Mouse (Mus musculus): ENCODE results near the gene Cdon. TPM values are rescaled to one million over a fixed set of nuclear protein-coding genes. Genes with fewer than 3 reads are reported as not detected.

Cdon gene
- polyA plus RNA-seq, 1 experiment from 2014 or later, result 35.7 TPM

- DNase-seq (ENCODE audit: low read depth, low spot score) (no peak), ATAC-seq (no peak)
- CTCF ChIA-PET, result interaction anchor here (1.3 kb wide), 1 partner anchor 12 kb away, joined by 4 read pairs; no protein-coding TSS in a partner anchor
These were observed 72.3 kb downstream of the Cdon start for GRCm38 (mm10) chr9:35493033-35493732.

GRCm38 (mm10) chr9:35493733-35494092, 72.8 kb downstream of the Cdon start:
- DNase-seq (ENCODE audit: low read depth, low spot score) (no peak), ATAC-seq (no peak)
- ChIA-PET POLR2A (no interaction called here), CTCF (interaction anchor here (1.3 kb wide), 1 partner anchor 12 kb away, joined by 4 read pairs; no protein-coding TSS in a partner anchor)
- H3K27me3 ChIP-seq, result no peaks in the 10 kb centered on the region
- TF ChIP-seq CTCF (IDR thresholded peaks at IDR 0.05), result no peak
- in situ Hi-C loops (cut with MboI; ENCODE audit: low pct_unique_long_range_greater_than_20kb), result no loop called here

More at GRCm38 (mm10) chr9:35493033-35493732, 72.3 kb downstream of the Cdon start:
- POLR2A ChIA-PET, result no interaction called here
- in situ Hi-C loops (cut with MboI; ENCODE audit: low pct_unique_long_range_greater_than_20kb), result no loop called here
- TF ChIP-seq CTCF (IDR thresholded peaks at IDR 0.05), result no peak
- no peaks in the 10 kb centered on the region for H3K27me3 ChIP-seq

GRCm38 (mm10) chr9:35494937-35495336, 74.0 kb downstream of the Cdon start:
- ChIA-PET CTCF (interaction anchor here (0.7 to 1.6 kb wide), 2 partner anchors 21 to 212 kb away, joined by 3 read pairs; no protein-coding TSS in a partner anchor), POLR2A (no interaction called here)
- ATAC-seq, result no peak
- DNase-seq (ENCODE audit: low read depth, low spot score), result no peak
- in situ Hi-C loops (cut with MboI; ENCODE audit: low pct_unique_long_range_greater_than_20kb), result no loop called here
- TF ChIP-seq CTCF (IDR thresholded peaks at IDR 0.05), result no peak
- H3K27me3 ChIP-seq, result no peaks in the 10 kb centered on the region

GRCm38 (mm10) chr9:35495471-35495870, 74.5 kb downstream of the Cdon start:
- ChIA-PET POLR2A (no interaction called here), CTCF (interaction anchor here (1.6 kb wide), 1 partner anchor 21 kb away, joined by 3 read pairs; no protein-coding TSS in a partner anchor)
- in situ Hi-C loops (cut with MboI; ENCODE audit: low pct_unique_long_range_greater_than_20kb), result no loop called here
- DNase-seq (ENCODE audit: low read depth, low spot score) (no peak), ATAC-seq (no peak)
- H3K27me3 ChIP-seq, result no peaks in the 10 kb centered on the region
- no peak for TF ChIP-seq CTCF (IDR thresholded peaks at IDR 0.05)

- TF ChIP-seq CTCF (IDR thresholded peaks at IDR 0.05), result no peak
- ATAC-seq (no peak), DNase-seq (ENCODE audit: low read depth, low spot score) (no peak)
- no peaks in the 10 kb centered on the region for H3K27me3 ChIP-seq
- ChIA-PET CTCF (interaction anchor here (0.6 kb wide), 1 partner anchor 15 kb away, joined by 3 read pairs; no protein-coding TSS in a partner anchor), POLR2A (interaction anchor here (0.6 kb wide), 1 partner anchor 54 kb away, joined by 3 read pairs; no protein-coding TSS in a partner anchor)
- in situ Hi-C loops (cut with MboI; ENCODE audit: low pct_unique_long_range_greater_than_20kb), result no loop called here
These were observed 79.0 kb downstream of the Cdon start for GRCm38 (mm10) chr9:35499946-35500345.

- DNase-seq (ENCODE audit: low read depth, low spot score) (no peak), ATAC-seq (no peak)
- TF ChIP-seq CTCF (IDR thresholded peaks at IDR 0.05), result no peak
- H3K27me3 ChIP-seq, result no peaks in the 10 kb centered on the region
- CTCF ChIA-PET, result interaction anchor here (1.2 to 1.3 kb wide), 2 partner anchors 11 kb away, joined by 3 read pairs; no protein-coding TSS in a partner anchor
- in situ Hi-C loops (cut with MboI; ENCODE audit: low pct_unique_long_range_greater_than_20kb), result no loop called here
- POLR2A ChIA-PET, result no interaction called here
These were observed 81.6 kb downstream of the Cdon start for GRCm38 (mm10) chr9:35502361-35503000.

GRCm38 (mm10) chr9:35508234-35508633, 87.3 kb downstream of the Cdon start:
- ChIA-PET POLR2A (no interaction called here), CTCF (interaction anchor here (1.2 kb wide), 1 partner anchor 44 kb away, joined by 3 read pairs; no protein-coding TSS in a partner anchor)
- ATAC-seq (no peak), DNase-seq (ENCODE audit: low read depth, low spot score) (no peak)
- H3K27me3 ChIP-seq, result no peaks in the 10 kb centered on the region
- in situ Hi-C loops (cut with MboI; ENCODE audit: low pct_unique_long_range_greater_than_20kb), result no loop called here
- no peak for TF ChIP-seq CTCF (IDR thresholded peaks at IDR 0.05)

- ATAC-seq (no peak), DNase-seq (ENCODE audit: low read depth, low spot score) (no peak)
- TF ChIP-seq CTCF (IDR thresholded peaks at IDR 0.05), result no peak
- CTCF ChIA-PET, result interaction anchor here (1.6 kb wide), 1 partner anchor 11 kb away, joined by 3 read pairs; no protein-coding TSS in a partner anchor
- H3K27me3 ChIP-seq, result no peaks in the 10 kb centered on the region
- in situ Hi-C loops (cut with MboI; ENCODE audit: low pct_unique_long_range_greater_than_20kb), result no loop called here
- POLR2A ChIA-PET, result no interaction called here
These were observed 93.0 kb downstream of the Cdon start for GRCm38 (mm10) chr9:35513900-35514299.

- DNase-seq (ENCODE audit: low read depth, low spot score), result no peak
- POLR2A ChIA-PET, result interaction anchor here (0.5 kb wide), 1 partner anchor 35 kb away, joined by 3 read pairs; no protein-coding TSS in a partner anchor
- TF ChIP-seq CTCF (IDR thresholded peaks at IDR 0.05), result no peak
- in situ Hi-C loops (cut with MboI; ENCODE audit: low pct_unique_long_range_greater_than_20kb), result no loop called here
- ATAC-seq, result no peak
- H3K27me3 ChIP-seq, result no peaks in the 10 kb centered on the region
- CTCF ChIA-PET, result interaction anchor here (0.9 kb wide), 1 partner anchor 245 kb away, joined by 4 read pairs; no protein-coding TSS in a partner anchor
These were observed 95.3 kb downstream of the Cdon start for GRCm38 (mm10) chr9:35516182-35516581.

- ChIA-PET CTCF (interaction anchor here (1.0 kb wide), 1 partner anchor 23 kb away, joined by 3 read pairs; no protein-coding TSS in a partner anchor), POLR2A (interaction anchor here (0.5 kb wide), 1 partner anchor 35 kb away, joined by 3 read pairs; no protein-coding TSS in a partner anchor)
- no peak for TF ChIP-seq CTCF (IDR thresholded peaks at IDR 0.05)
- no peaks in the 10 kb centered on the region for H3K27me3 ChIP-seq
- ATAC-seq (no peak), DNase-seq (ENCODE audit: low read depth, low spot score) (no peak)
- in situ Hi-C loops (cut with MboI; ENCODE audit: low pct_unique_long_range_greater_than_20kb), result no loop called here
These were observed 95.8 kb downstream of the Cdon start for GRCm38 (mm10) chr9:35516711-35517110.

GRCm38 (mm10) chr9:35518169-35518568, 97.2 kb downstream of the Cdon start, which contains the start of gene Gm1113:
Gm1113 (minus strand) TSS chr9:35518269.
- in situ Hi-C loops (cut with MboI; ENCODE audit: low pct_unique_long_range_greater_than_20kb), result no loop called here
- DNase-seq (ENCODE audit: low read depth, low spot score) (no peak), ATAC-seq (no peak)
- no peak for TF ChIP-seq CTCF (IDR thresholded peaks at IDR 0.05)
- H3K27me3 ChIP-seq, result no peaks in the 10 kb centered on the region
- ChIA-PET POLR2A (no interaction called here), CTCF (interaction anchor here (1.2 kb wide), 1 partner anchor 17 kb away, joined by 3 read pairs; no protein-coding TSS in a partner anchor)

Measured in Patski (cell line).